Mouse (Mus musculus): Measurements from ENCODE around the gene Cdkl2. TPM values are rescaled to one million over a fixed set of nuclear protein-coding genes. Genes with fewer than 3 reads are reported as not detected.

The Cdkl2 gene
- total RNA-seq, 1 experiment: 6.4 TPM

GRCm38 (mm10) chr5:91994546-91994945 lies 49.1 kb downstream of the Cdkl2 start:
- in situ Hi-C loops (cut with MboI; ENCODE audit: low sequenced_read_pairs in 2 of 2, unreplicated experiment in 2 of 2): no loop called here
- Histone ChIP-seq H3K27ac (ENCODE audit: insufficient read depth, low read depth, low read length, poor library complexity, severe bottlenecking) (peak overlapping the region; percentile 56), H3K36me3 (ENCODE audit: control insufficient read depth, insufficient read depth, low read length, poor library complexity, severe bottlenecking) (no peaks in the 10 kb centered on the region), H3K9me3 (ENCODE audit: control insufficient read depth, insufficient read depth, low read depth, low read length) (no peaks in the 10 kb centered on the region), H3K4me3 (ENCODE audit: insufficient read depth in 1 of 2, low read depth in 1 of 2, low read length in 2 of 2, poor library complexity in 1 of 2, severe bottlenecking in 1 of 2) (peak overlapping the region; percentile 19 to 52; a peak in 3 of 4 replicates), H3K4me1 (ENCODE audit: control insufficient read depth in 2 of 2, insufficient read depth in 2 of 2, low read length in 2 of 2, poor library complexity in 1 of 2) (peaks cover 2 to 3% of the 10 kb centered on the region in 2 experiments; a peak in 1 of 4 replicates), H3K9ac (ENCODE audit: insufficient read depth, low read depth, low read length, poor library complexity, severe bottlenecking) (peak overlapping the region; percentile 54; the same call in 1 of the 2 replicates)
- TF ChIP-seq ZC3H11A (IDR thresholded peaks at IDR 0.05; ENCODE audit: borderline replicate concordance, low read depth, low read length) (no peak), ZNF384 (IDR thresholded peaks at IDR 0.05; ENCODE audit: low read depth, low read length) (no peak), HCFC1 (IDR thresholded peaks at IDR 0.05; ENCODE audit: borderline replicate concordance, insufficient read depth, low read length) (no peak), MAFK (IDR thresholded peaks at IDR 0.05; ENCODE audit: insufficient read depth, low read depth, low read length) (no peak), CHD2 (IDR thresholded peaks at IDR 0.05; ENCODE audit: low read depth, low read length) (no peak)
- DNase-seq (ENCODE audit: low read depth, low spot score): peak; percentile 61

- H3K36me3 ChIP-seq (ENCODE audit: control insufficient read depth, insufficient read depth, low read length, poor library complexity, severe bottlenecking): no peaks in the 10 kb centered on the region
- H3K27ac ChIP-seq (ENCODE audit: insufficient read depth, low read depth, low read length, poor library complexity, severe bottlenecking): no peak overlapping the region
- in situ Hi-C loops (cut with MboI; ENCODE audit: low sequenced_read_pairs in 2 of 2, unreplicated experiment in 2 of 2): no loop called here
- no peak overlapping the region for H3K9ac ChIP-seq (ENCODE audit: insufficient read depth, low read depth, low read length, poor library complexity, severe bottlenecking)
- no peak for DNase-seq (ENCODE audit: low read depth, low spot score)
- no peaks in the 10 kb centered on the region for H3K9me3 ChIP-seq (ENCODE audit: control insufficient read depth, insufficient read depth, low read depth, low read length)
- peaks cover 2 to 3% of the 10 kb centered on the region in 2 experiments; a peak in 2 of 4 replicates for H3K4me1 ChIP-seq (ENCODE audit: control insufficient read depth in 2 of 2, insufficient read depth in 2 of 2, low read length in 2 of 2, poor library complexity in 1 of 2)
- H3K4me3 ChIP-seq (ENCODE audit: insufficient read depth in 1 of 2, low read depth in 1 of 2, low read length in 2 of 2, poor library complexity in 1 of 2, severe bottlenecking in 1 of 2): no peak overlapping the region
- TF ChIP-seq HCFC1 (IDR thresholded peaks at IDR 0.05; ENCODE audit: borderline replicate concordance, insufficient read depth, low read length): no peak
- no peak for TF ChIP-seq ZC3H11A (IDR thresholded peaks at IDR 0.05; ENCODE audit: borderline replicate concordance, low read depth, low read length)
- TF ChIP-seq CHD2 (IDR thresholded peaks at IDR 0.05; ENCODE audit: low read depth, low read length): no peak
- no peak for TF ChIP-seq MAFK (IDR thresholded peaks at IDR 0.05; ENCODE audit: insufficient read depth, low read depth, low read length)
- no peak for TF ChIP-seq ZNF384 (IDR thresholded peaks at IDR 0.05; ENCODE audit: low read depth, low read length)
These were observed 50.6 kb downstream of the Cdkl2 start for GRCm38 (mm10) chr5:91993061-91993460.

GRCm38 (mm10) chr5:91991191-91991937 lies 52.3 kb downstream of the Cdkl2 start:
- Histone ChIP-seq H3K36me3 (ENCODE audit: control insufficient read depth, insufficient read depth, low read length, poor library complexity, severe bottlenecking) (no peaks in the 10 kb centered on the region), H3K9ac (ENCODE audit: insufficient read depth, low read depth, low read length, poor library complexity, severe bottlenecking) (no peak overlapping the region), H3K27ac (ENCODE audit: insufficient read depth, low read depth, low read length, poor library complexity, severe bottlenecking) (no peak overlapping the region), H3K4me3 (ENCODE audit: insufficient read depth in 1 of 2, low read depth in 1 of 2, low read length in 2 of 2, poor library complexity in 1 of 2, severe bottlenecking in 1 of 2) (no peak overlapping the region), H3K4me1 (ENCODE audit: control insufficient read depth in 2 of 2, insufficient read depth in 2 of 2, low read length in 2 of 2, poor library complexity in 1 of 2) (peaks cover 2 to 3% of the 10 kb centered on the region in 2 experiments; a peak in 2 of 4 replicates), H3K9me3 (ENCODE audit: control insufficient read depth, insufficient read depth, low read depth, low read length) (no peaks in the 10 kb centered on the region)
- TF ChIP-seq ZNF384 (IDR thresholded peaks at IDR 0.05; ENCODE audit: low read depth, low read length) (no peak), ZC3H11A (IDR thresholded peaks at IDR 0.05; ENCODE audit: borderline replicate concordance, low read depth, low read length) (no peak), MAFK (IDR thresholded peaks at IDR 0.05; ENCODE audit: insufficient read depth, low read depth, low read length) (no peak), CHD2 (IDR thresholded peaks at IDR 0.05; ENCODE audit: low read depth, low read length) (no peak), HCFC1 (IDR thresholded peaks at IDR 0.05; ENCODE audit: borderline replicate concordance, insufficient read depth, low read length) (no peak)
- no peak for DNase-seq (ENCODE audit: low read depth, low spot score)
- in situ Hi-C loops (cut with MboI; ENCODE audit: low sequenced_read_pairs in 2 of 2, unreplicated experiment in 2 of 2): no loop called here

GRCm38 (mm10) chr5:91989261-91989660 lies 54.4 kb downstream of the Cdkl2 start:
- H3K9ac ChIP-seq (ENCODE audit: insufficient read depth, low read depth, low read length, poor library complexity, severe bottlenecking): no peak overlapping the region
- in situ Hi-C loops (cut with MboI; ENCODE audit: low sequenced_read_pairs in 2 of 2, unreplicated experiment in 2 of 2): no loop called here
- no peak for DNase-seq (ENCODE audit: low read depth, low spot score)
- H3K36me3 ChIP-seq (ENCODE audit: control insufficient read depth, insufficient read depth, low read length, poor library complexity, severe bottlenecking): no peaks in the 10 kb centered on the region
- no peak for TF ChIP-seq CHD2 (IDR thresholded peaks at IDR 0.05; ENCODE audit: low read depth, low read length)
- no peak for TF ChIP-seq ZC3H11A (IDR thresholded peaks at IDR 0.05; ENCODE audit: borderline replicate concordance, low read depth, low read length)
- TF ChIP-seq HCFC1 (IDR thresholded peaks at IDR 0.05; ENCODE audit: borderline replicate concordance, insufficient read depth, low read length): no peak
- no peak for TF ChIP-seq ZNF384 (IDR thresholded peaks at IDR 0.05; ENCODE audit: low read depth, low read length)
- TF ChIP-seq MAFK (IDR thresholded peaks at IDR 0.05; ENCODE audit: insufficient read depth, low read depth, low read length): no peak
- H3K27ac ChIP-seq (ENCODE audit: insufficient read depth, low read depth, low read length, poor library complexity, severe bottlenecking): no peak overlapping the region
- H3K4me1 ChIP-seq (ENCODE audit: control insufficient read depth in 2 of 2, insufficient read depth in 2 of 2, low read length in 2 of 2, poor library complexity in 1 of 2): peaks cover 0 to 3% of the 10 kb centered on the region in 2 experiments; a peak in 2 of 4 replicates
- H3K9me3 ChIP-seq (ENCODE audit: control insufficient read depth, insufficient read depth, low read depth, low read length): no peaks in the 10 kb centered on the region
- H3K4me3 ChIP-seq (ENCODE audit: insufficient read depth in 1 of 2, low read depth in 1 of 2, low read length in 2 of 2, poor library complexity in 1 of 2, severe bottlenecking in 1 of 2): no peak overlapping the region
